Mouse (Mus musculus) kidney, embryonic 15.5 days (tissue): ENCODE measurements around the gene Steap1. TPM values are rescaled to one million over a fixed set of nuclear protein-coding genes. Genes with fewer than 3 reads are reported as not detected.

Experiments
- ATAC-seq: fragments of 200-750 bp; cut with Nextera tagmentation; replicated peaks from 2 replicates; pipeline ENCODE4 v1.8.0; 2017; ENCODE audit warnings: moderate TSS enrichment; ENCODE audit not compliant: low FRiP score
- H3K27ac ChIP-seq: fragments of 300-500 bp; sonication (generic); 2 replicates; pipeline ENCODE4 v1.5.1; 2015; ENCODE audit warnings: mild to moderate bottlenecking, inconsistent platforms
- H3K27me3 ChIP-seq: fragments of 300-500 bp; sonication (generic); 2 replicates; pipeline ENCODE4 v1.6.1; 2015; ENCODE audit warnings: inconsistent platforms
- H3K36me3 ChIP-seq: fragments of 300-500 bp; sonication (generic); 2 replicates; pipeline ENCODE4 v1.6.1; 2015; ENCODE audit warnings: inconsistent platforms
- H3K4me1 ChIP-seq: fragments of 300-500 bp; sonication (generic); 2 replicates; pipeline ENCODE4 v1.6.1; 2015; ENCODE audit warnings: inconsistent platforms
- H3K4me2 ChIP-seq: fragments of 300-500 bp; sonication (generic); 2 replicates; pipeline ENCODE4 v1.6.1; 2015; ENCODE audit warnings: moderate library complexity, mild to moderate bottlenecking, inconsistent platforms
- H3K4me3 ChIP-seq: fragments of 300-500 bp; sonication (generic); replicated peaks from 2 replicates; pipeline ENCODE4 v1.5.1; 2015; ENCODE audit warnings: mild to moderate bottlenecking, inconsistent platforms
- H3K9ac ChIP-seq: fragments of 300-500 bp; sonication (generic); 2 replicates; pipeline ENCODE4 v1.6.1; 2015; ENCODE audit warnings: mild to moderate bottlenecking, inconsistent platforms
- H3K9me3 ChIP-seq: fragments of 300-500 bp; sonication (generic); replicated peaks from 2 replicates; pipeline ENCODE4 v1.6.1; 2016; ENCODE audit warnings: inconsistent platforms
- WGBS: fragments of 180-500 bp; shearing (Covaris S2); methylation state at CpG from one replicate; pipeline ENCODE4 v1.1.7; 2015; ENCODE audit warnings: mixed read lengths; 5-methylcytosine and 5-hydroxymethylcytosine counted together
- polyA plus RNA-seq: library from polyadenylated mRNA; unstranded; fragments of >200 nt; fragmentation: Nextera tagmentation; extraction: Ambion mirVana; gene quantifications from 2 replicates; pipeline ENCODE4 v1.2.1, GENCODE M21; 2015

Gene Steap1
- polyA plus RNA-seq: 13.7 and 15.9 TPM in 2 replicates

DNA sequence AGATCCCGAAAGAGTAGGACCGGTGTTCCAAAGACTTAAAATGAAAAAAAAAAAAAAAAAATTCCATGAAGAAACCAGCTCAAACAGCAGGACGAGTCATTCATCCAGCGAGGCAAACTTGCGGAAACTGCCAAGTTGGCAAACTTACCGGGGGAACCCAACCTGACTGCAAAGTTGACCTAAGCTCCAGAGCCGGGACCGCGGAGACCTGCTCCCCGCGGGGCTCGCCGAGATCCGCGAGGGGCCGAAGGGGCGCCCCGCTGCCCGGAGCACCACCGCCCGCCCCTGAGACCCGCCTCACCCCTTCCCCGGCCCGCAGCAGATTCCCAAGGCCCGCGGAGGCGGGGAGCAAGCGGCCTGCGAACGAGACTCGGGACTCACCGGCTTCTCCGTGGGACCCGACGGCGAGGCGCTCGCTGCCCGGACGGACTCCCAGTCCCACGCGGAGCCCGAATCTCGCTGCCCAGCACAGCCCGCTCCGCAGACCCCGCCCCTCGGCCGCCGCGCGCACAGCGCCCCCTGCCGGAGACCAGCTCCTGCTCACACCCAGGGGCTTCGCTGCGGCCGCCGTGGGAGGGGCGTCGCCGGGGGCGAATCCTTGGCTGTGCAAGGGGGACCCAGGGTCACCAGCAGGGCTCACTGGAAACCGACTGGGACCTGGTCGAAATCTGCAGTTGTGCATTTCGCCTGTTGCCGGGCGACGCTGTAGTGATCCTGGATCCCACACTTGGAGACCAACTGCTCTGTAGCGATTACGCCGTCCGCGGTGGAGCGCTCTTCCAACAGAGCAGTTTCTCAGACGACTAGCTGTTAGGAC, at the start of gene Steap1:
Gene Steap1, minus strand, starts transcription at position 461 of the 817 bp plus-strand sequence.
- under 1% methylated on average over 74 of the region's 75 CpGs for WGBS
- Histone ChIP-seq H3K4me3 (peak within 1 kb of the TSS; percentile 55), H3K27ac (no peak within 1 kb of the TSS)

DNA sequence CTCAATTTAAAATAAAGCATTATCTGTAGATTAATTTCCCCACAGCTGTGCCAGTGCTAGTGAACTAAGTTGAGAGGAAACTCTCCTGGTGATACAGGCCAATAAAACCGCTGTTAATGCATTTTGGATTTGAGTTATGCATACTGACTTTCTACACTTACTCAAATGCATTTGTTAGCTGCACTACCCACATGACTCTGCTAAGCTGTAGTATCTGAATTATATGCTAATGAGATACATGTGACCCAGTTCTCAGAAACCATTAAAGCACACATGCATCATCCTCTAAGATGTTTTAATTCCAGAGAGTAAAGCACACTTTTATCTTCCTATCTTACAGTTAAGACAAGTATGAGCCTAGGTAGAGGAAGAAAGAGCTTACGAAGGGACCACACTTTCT, 38.0 kb upstream of the Steap1 start:
- no peak for ATAC-seq
- no peaks in the 10 kb centered on the region for H3K36me3 ChIP-seq
- no peaks in the 10 kb centered on the region for H3K27me3 ChIP-seq
- no peak overlapping the region for H3K4me2 ChIP-seq
- H3K27ac ChIP-seq: no peak overlapping the region
- H3K4me1 ChIP-seq: no peaks in the 10 kb centered on the region
- 85% methylated on average over 2 of the region's 2 CpGs for WGBS
- H3K4me3 ChIP-seq: no peak overlapping the region
- H3K9ac ChIP-seq: no peak overlapping the region
- no peaks in the 10 kb centered on the region for H3K9me3 ChIP-seq

More for the DNA sequence above, at the start of gene Steap1:
- ATAC-seq: peak; percentile 96
- Histone ChIP-seq H3K9me3 (no peaks in the 10 kb centered on the region), H3K9ac (peak within 1 kb of the TSS; percentile 51), H3K27me3 (peaks cover 22% of the 10 kb centered on the region), H3K4me2 (peak within 1 kb of the TSS; percentile 81), H3K36me3 (no peaks in the 10 kb centered on the region), H3K4me1 (peaks cover 9% of the 10 kb centered on the region; the same call in 1 of the 2 replicates)

DNA sequence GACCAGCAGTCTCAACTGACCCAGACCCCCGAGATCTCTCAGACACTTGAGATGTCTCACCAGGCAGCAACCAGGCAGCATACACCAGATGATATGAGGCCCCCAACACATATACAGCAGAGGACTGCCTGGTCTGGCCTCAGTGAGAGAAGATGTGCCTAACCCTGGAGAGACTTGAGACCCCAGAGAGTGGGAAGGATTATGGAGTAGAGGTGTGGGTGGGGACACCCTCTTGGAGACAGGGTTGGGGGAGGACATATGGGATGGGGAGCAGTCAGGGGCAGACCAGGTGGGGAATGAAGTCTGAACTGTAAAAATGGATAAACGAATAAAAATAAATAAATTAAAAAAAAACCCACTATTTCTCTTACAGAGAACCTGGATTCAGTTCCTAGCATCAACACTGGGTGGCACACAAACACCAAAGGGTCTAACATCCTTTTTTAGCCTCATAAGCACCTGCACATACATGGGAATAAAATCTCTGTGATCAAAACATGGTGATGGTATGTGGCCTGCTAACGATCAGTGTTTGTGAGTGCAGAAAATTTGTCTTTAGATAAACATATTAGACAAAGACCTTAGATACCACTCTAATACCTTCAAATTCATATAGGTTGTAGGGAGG, 7.4 kb upstream of the Steap1 start:
- no peak overlapping the region for H3K9ac ChIP-seq
- 62% methylated on average over 3 of the region's 3 CpGs for WGBS
- no peak for ATAC-seq
- H3K27me3 ChIP-seq: peaks cover 17% of the 10 kb centered on the region
- H3K36me3 ChIP-seq: no peaks in the 10 kb centered on the region
- no peaks in the 10 kb centered on the region for H3K9me3 ChIP-seq
- H3K4me1 ChIP-seq: no peaks in the 10 kb centered on the region
- H3K27ac ChIP-seq: no peak overlapping the region
- no peak overlapping the region for H3K4me2 ChIP-seq
- no peak overlapping the region for H3K4me3 ChIP-seq

DNA sequence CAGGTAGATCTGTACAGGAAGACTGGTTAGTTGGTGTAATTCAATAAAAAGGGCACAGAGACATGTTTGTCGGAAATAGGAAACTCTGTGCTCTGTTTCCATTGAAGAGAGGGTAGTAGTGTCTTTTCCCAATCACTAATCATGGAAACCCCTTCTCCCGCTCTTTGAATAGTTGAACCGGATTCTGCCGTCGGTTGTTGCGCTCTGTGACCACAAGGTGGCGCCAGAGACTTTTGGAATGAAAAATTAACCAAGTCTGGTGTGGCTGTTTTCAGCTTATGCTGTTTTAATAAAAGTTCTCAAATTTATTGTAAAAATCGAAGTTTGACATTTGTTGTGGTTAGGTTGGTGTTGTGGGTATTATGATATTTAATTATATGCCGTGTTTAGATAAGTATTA, 5.9 kb upstream of the Steap1 start:
- WGBS: 2% methylated on average over 9 of the region's 9 CpGs
- no peak overlapping the region for H3K9ac ChIP-seq
- H3K4me3 ChIP-seq: no peak overlapping the region
- no peak overlapping the region for H3K27ac ChIP-seq
- peaks cover 20% of the 10 kb centered on the region for H3K27me3 ChIP-seq
- H3K9me3 ChIP-seq: no peaks in the 10 kb centered on the region
- H3K36me3 ChIP-seq: no peaks in the 10 kb centered on the region
- no peak for ATAC-seq
- H3K4me2 ChIP-seq: no peak overlapping the region
- H3K4me1 ChIP-seq: peaks cover 3% of the 10 kb centered on the region; the same call in 1 of the 2 replicates

DNA sequence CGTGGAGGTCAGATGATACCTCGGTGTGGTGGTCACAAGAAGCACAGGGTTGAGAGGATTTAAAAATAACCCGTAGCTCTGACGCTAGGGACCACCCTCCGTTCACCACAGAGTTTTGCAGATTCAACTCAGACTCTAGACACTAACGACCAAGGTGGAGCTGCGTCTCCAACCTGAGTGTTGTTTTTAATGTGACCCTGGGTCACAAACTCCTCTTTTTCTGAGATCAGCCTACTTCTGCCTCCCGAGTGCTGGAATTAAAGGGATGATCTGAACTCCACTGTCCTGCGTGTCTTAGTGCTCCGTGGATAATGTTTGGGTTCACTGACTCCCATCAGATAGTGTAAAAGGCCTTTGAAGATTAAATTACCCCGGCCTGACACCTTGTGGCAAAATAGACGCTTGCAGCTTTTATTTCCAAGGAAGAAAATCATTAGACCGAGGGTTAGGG, 671 bp upstream of the Steap1 start:
- Histone ChIP-seq H3K27ac (no peak overlapping the region), H3K4me3 (peak overlapping the region; percentile 55), H3K4me1 (peaks cover 9% of the 10 kb centered on the region; the same call in 1 of the 2 replicates), H3K4me2 (peak overlapping the region; percentile 81), H3K36me3 (no peaks in the 10 kb centered on the region), H3K27me3 (peaks cover 25% of the 10 kb centered on the region), H3K9ac (peak overlapping the region; percentile 51; the same call in 1 of the 2 replicates), H3K9me3 (no peaks in the 10 kb centered on the region)
- peak; percentile 76 for ATAC-seq
- under 1% methylated on average over 13 of the region's 13 CpGs for WGBS

DNA sequence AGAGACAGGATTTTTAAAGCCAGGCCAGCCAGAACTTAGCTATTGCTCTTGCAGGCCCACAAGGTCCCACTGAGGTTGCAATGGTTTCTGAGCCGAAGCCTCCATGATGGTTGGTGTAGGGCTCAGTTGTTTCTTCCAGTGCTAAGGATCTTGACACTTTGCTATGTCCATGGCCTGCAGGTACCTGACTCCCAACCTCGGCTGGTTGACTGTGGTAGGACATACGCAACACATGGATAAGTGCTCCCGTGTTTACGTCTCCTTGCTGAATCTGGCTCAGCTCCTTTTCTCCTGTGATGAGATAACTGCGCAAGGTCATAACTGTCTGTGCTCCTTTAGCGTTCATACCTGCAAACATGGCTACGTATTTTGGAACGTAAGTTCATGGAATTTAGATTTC, 14.7 kb downstream of the Steap1 start:
- no peak overlapping the region for H3K4me3 ChIP-seq
- no peak overlapping the region for H3K27ac ChIP-seq
- ATAC-seq: no peak
- no peaks in the 10 kb centered on the region for H3K4me1 ChIP-seq
- no peaks in the 10 kb centered on the region for H3K27me3 ChIP-seq
- no peak overlapping the region for H3K9ac ChIP-seq
- no peaks in the 10 kb centered on the region for H3K36me3 ChIP-seq
- no peak overlapping the region for H3K4me2 ChIP-seq
- H3K9me3 ChIP-seq: no peaks in the 10 kb centered on the region
- 94% methylated on average over 9 of the region's 9 CpGs for WGBS

DNA sequence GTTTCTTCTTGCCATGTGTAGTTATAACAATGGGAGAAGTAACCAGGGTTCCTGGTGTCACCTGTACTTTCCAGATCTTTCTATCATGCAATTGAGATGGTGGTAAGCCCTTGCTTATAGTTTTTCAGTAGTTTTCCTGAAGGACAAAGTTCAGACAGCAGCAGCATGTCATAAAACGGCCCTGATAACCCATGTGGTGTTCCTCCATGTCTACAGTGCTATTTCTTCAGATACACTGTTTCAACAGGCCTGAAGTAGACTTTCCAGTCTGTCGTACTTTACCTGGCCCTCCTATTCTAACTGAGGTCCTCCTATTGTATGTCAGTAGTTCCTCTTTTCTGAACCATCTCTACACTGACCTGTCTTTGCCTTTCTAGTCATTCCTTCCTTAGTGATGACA, 16.3 kb downstream of the Steap1 start:
- Histone ChIP-seq H3K9ac (no peak overlapping the region), H3K4me2 (no peak overlapping the region), H3K4me1 (no peaks in the 10 kb centered on the region), H3K4me3 (no peak overlapping the region), H3K27ac (no peak overlapping the region), H3K9me3 (no peaks in the 10 kb centered on the region), H3K36me3 (no peaks in the 10 kb centered on the region), H3K27me3 (no peaks in the 10 kb centered on the region)
- WGBS: 72% methylated on average over 2 of the region's 2 CpGs
- ATAC-seq: no peak

DNA sequence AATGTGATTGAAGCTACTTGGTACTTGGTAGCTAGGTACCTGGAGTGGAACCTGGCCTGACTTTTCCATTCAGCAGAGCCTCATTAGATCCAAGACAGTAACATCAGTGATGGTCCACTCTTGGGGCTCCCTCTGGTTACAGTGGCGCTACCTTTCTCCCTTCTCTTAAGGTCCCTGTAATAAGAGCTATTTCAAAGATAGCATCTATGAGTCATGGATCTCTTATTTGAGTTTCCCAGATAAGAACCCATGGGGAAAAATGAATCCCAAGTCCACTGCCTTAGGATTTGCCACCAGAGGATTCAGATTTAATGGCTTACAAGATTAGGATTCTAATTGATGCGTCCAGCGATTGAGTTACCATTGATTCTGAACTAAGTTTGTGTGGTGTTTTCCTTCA, 16.9 kb downstream of the Steap1 start:
- Histone ChIP-seq H3K4me1 (no peaks in the 10 kb centered on the region), H3K4me2 (no peak overlapping the region), H3K36me3 (no peaks in the 10 kb centered on the region), H3K9ac (no peak overlapping the region), H3K27ac (no peak overlapping the region), H3K4me3 (no peak overlapping the region), H3K9me3 (no peaks in the 10 kb centered on the region), H3K27me3 (no peaks in the 10 kb centered on the region)
- no peak for ATAC-seq
- WGBS: 91% methylated on average over 3 of the region's 3 CpGs

DNA sequence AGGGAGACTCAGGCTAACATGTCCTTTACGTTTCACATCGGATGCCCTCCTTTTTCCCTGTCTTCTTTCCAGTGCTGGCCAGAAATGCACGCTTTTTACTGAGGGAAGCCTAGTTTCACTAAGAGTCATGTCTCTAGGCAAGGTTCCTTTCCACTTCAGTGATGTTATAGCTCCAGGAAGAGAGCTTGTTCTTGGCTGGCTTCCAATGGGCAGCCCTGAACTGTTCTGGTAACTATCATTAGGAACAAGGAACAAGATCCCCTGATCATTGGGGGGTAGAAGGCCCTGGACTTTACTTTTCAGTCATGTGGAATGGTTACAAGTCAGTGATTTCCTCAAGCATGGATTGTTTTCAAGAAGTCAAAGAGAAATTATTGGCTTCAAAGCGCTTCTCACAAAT, 19.2 kb downstream of the Steap1 start:
- Histone ChIP-seq H3K9me3 (no peaks in the 10 kb centered on the region), H3K27me3 (no peaks in the 10 kb centered on the region), H3K4me2 (no peak overlapping the region), H3K27ac (no peak overlapping the region), H3K9ac (no peak overlapping the region), H3K36me3 (no peaks in the 10 kb centered on the region), H3K4me1 (no peaks in the 10 kb centered on the region), H3K4me3 (no peak overlapping the region)
- WGBS: 72% methylated on average over 4 of the region's 4 CpGs
- no peak; the same call in 1 of the 2 replicates for ATAC-seq

DNA sequence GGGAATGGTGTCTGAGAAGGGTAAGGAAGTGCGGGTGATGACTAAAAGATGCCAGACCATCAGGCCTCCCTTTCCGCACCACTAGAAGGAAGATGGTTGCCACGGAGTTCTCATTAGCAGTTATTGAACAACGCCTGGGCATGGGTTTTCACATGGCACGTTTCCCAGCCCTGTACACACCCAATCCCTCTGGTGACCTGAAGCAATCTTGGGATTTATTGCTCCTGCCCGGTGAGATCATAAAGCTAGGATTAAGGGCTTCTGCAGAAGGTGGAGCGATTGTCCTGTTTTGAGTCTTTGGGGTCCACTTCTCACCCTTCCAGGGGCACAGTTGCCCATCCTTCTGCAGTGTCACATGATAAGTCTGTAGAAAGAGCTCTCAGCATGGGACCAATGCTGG, 26.9 kb downstream of the Steap1 start:
- H3K9ac ChIP-seq: no peak overlapping the region
- no peak overlapping the region for H3K4me2 ChIP-seq
- H3K27me3 ChIP-seq: no peaks in the 10 kb centered on the region
- no peaks in the 10 kb centered on the region for H3K4me1 ChIP-seq
- no peak for ATAC-seq
- no peak overlapping the region for H3K27ac ChIP-seq
- no peaks in the 10 kb centered on the region for H3K36me3 ChIP-seq
- no peaks in the 10 kb centered on the region for H3K9me3 ChIP-seq
- H3K4me3 ChIP-seq: no peak overlapping the region
- WGBS: 77% methylated on average over 7 of the region's 7 CpGs

DNA sequence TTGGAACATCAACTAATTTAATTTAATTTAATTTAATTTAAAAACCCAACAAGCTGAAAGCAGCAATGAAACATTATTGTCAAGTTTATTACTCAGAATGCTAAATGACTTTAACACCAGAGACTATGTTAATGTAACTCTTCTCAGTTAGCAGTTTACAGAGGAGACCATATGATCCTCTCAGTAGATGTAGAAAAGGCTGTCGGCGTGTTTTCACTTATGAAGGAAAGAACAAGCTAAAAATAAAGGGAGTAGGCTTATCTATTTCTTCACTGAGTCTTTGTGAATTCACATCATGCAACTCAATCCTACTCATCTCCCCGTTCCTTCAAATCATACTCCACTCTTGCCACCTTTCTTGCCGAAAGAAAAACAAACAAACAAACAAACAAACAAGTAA, 38.1 kb downstream of the Steap1 start:
- 77% methylated on average over 4 of the region's 4 CpGs for WGBS
- Histone ChIP-seq H3K27ac (no peak overlapping the region), H3K4me1 (peaks cover 3% of the 10 kb centered on the region; the same call in 1 of the 2 replicates)

More for the DNA sequence above, 38.1 kb downstream of the Steap1 start:
- H3K4me3 ChIP-seq: no peak overlapping the region
- H3K9ac ChIP-seq: no peak overlapping the region
- ATAC-seq: no peak
- no peak overlapping the region for H3K4me2 ChIP-seq
- H3K36me3 ChIP-seq: no peaks in the 10 kb centered on the region
- no peaks in the 10 kb centered on the region for H3K27me3 ChIP-seq
- H3K9me3 ChIP-seq: no peaks in the 10 kb centered on the region
